Mouse (Mus musculus): Measurements from ENCODE around the gene Jsrp1.

Gene Jsrp1

DNA sequence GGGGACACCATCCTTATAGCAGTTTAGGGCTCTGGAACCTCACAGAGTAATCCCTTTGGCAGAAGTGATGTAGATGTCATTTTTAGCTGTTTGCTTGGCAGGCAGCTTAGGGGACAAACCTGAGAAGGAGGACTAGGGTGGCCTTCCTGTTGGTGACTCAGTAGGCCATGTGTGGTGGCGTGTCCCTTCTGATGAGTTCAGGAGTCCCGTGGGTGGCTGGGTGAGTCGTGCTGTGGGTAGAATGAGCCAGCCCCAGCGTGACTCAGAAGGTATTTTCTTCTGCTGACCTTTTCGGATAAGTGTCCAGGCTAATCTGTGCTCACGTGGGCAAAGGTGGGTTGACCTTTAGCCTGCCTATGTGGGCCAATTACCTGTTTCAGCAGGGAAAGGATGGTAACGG lies 54.6 kb downstream of the Jsrp1 start:
- no peak for DNase-seq (ENCODE audit: low read depth, low spot score)

Measured in c-Kit-negative CD71-positive TER-119-positive erythroid progenitor cells, embryonic 14.5 days (primary cell).